Mouse (Mus musculus): Measurements from ENCODE around the gene Fbxl15. TPM values are rescaled to one million over a fixed set of nuclear protein-coding genes. Genes with fewer than 3 reads are reported as not detected.

The Fbxl15 gene
- 1 to 10 TPM; 3.9 to 6.4 (median 4.5) TPM for polyA plus RNA-seq (2017; shearing (Covaris generic))

GRCm38 (mm10) chr19:46328081-46329030 is at the start of gene Fbxl15:
Gene Fbxl15, plus strand, starts transcription at chr19:46328184.
- peak; percentile 76 for ATAC-seq

- no peak for ATAC-seq
Measured at GRCm38 (mm10) chr19:46282081-46282849, 45.7 kb upstream of the Fbxl15 start.

DNA sequence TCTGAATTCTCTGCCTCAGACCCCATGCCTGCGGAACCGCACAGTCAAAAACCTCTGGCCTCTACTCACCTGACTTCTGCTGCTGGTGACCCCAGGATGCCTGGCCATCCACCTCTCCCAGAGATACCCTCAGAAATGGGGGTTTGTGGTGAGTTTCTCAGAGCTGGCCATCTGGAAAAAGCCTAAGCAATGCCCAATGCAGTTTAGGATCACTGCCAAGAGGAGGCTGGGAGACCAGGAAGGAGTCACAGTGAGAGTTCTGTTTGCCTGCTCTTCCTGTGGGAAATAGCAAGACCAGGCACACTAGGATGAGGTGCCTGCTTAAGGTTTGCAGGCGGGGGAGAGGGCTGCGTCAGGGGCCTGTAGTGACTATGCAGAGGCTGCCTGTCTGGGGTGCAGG is 43.3 kb upstream of the Fbxl15 start:
- no peak for ATAC-seq

- no peak for ATAC-seq
Measured at GRCm38 (mm10) chr19:46285631-46286030, 42.4 kb upstream of the Fbxl15 start.

DNA sequence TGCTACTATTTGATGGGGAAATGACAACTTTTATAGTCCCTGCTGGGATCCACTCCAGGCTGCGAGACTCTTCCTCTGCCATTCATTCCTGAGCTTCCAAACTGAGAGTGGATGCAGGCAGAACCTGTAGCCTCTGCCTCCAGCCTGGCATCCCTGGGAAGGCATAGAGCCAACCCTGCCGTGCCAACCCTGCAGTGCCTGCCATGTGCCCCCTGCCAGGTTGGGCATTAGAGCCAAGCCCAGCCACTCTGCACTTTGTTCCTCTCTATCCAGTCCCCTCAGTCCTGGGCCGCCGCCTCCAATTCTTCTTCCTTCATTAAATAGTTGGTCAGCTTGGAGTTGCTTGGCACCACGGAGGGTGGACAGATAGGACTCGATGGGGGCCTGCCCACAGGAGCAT is 41.9 kb upstream of the Fbxl15 start:
- no peak for ATAC-seq

- ATAC-seq = no peak
Measured at GRCm38 (mm10) chr19:46286926-46287325, 41.1 kb upstream of the Fbxl15 start.

DNA sequence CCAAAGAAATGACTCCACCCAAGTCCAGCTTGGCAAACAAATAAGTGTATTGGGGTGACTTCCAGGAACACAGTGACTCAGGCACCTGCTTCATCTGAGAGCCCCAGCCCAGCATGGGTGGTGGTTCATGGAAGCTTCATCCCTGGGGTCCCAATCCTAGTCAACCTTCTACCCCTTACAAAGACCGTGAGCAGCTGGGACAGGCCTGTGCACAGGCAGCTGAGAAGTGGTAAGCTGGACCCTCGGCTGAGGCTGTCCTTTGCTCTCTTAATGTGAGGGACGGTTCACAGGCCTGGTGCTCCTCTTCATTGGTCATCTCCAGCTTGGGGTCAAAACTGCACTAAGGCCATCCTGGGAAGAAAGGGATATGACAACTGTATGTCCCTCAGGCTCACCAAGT is 40.4 kb upstream of the Fbxl15 start:
- no peak for ATAC-seq

DNA sequence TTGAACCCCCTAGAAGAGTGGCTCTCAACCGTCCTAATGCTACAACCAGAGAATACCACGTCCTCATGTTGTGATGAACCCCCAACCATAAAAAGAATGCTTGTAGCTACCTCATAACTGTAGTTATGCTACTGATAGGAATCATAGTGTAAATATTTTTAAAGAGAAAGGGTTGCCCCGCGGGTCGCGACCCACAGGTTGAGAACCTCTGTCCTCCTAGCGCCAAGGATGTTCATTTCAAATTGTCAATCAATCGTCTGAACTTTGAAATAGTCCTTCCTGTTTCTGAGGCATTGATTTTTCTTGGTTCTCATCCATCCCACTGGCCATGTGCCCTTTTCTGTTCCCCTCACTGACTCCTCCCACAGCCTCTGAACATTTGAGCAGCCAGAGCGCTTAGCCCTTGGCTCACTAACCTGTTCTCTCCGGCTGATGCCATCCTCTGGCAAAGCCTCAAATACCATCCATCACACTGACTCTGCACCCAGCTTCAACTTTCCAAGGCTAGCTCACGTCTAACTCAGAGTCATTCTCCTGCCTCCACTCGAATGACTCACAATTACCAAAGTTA is 37.4 kb upstream of the Fbxl15 start:
- ATAC-seq = no peak

DNA sequence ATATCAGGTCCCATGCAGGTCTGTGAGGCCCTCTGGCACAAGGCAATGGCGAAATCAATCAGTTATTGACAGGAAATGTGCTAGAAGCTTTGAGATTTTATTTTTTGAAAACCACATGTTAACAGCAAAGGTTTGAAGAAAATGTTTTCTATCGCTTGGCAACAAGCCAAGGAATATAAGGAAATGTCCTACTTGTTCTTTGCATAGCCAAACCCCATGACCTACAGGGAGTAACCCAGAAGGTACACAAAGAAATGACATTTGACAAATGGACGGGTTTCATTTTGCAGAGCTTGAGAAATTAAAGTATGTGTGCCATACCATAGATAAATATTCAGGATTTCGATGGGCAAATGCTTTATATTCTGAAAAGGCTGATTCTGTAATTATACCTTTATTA is 31.0 kb upstream of the Fbxl15 start:
- no peak for ATAC-seq

DNA sequence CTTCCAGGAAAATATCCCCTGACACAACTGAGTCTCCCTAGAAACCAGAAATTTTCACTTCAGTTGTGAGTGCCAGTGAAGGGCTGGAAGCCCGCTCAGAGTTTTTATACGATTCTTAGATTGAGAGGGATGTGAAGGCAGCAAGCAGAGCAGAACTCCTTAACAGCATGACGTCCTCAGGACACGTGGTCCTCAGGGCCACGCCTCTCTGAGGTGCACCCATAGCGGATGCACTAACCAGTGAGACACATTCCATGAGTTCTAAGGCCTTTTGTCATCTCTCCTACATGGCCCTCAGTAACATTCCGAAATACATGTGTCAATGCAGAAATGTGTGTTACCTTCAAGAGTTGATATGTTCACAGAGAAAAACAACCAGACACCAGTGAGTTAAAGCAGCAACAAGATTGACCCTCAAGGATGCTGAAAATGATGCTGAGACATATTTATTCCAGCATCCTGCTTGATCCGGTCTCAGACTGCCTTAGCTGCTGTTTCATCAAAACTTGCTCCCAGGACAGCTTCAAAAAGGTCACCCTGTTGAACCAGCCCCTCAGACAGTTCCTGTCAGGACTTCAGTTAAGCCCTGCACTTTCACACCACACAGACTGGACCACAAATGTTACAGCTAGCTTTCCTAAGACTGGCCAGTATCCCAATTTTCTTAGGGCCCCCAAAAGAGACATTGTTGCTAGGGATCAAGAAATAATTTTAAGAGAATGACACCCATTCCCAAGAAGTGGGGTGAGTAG is 27.5 kb upstream of the Fbxl15 start:
- ATAC-seq = no peak

DNA sequence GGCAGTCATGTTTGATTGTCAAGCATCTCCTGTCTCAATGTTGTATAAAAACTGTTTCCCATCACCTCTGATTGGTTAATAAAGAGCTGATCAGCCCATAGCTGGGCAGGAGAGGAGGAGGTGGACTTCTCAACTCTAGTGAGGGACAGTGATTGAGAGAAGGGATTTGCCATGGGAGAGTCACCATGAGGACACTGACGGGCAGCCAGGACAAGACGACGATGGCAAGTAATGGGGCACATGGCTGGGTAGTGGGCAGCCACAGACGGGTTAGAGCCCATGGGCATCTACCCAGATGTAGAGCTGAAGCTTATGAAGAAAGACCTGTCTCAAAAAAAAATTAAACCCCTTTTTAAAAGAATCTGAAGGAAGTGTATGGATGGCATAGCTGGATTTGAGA is 25.4 kb upstream of the Fbxl15 start:
- no peak for ATAC-seq

DNA sequence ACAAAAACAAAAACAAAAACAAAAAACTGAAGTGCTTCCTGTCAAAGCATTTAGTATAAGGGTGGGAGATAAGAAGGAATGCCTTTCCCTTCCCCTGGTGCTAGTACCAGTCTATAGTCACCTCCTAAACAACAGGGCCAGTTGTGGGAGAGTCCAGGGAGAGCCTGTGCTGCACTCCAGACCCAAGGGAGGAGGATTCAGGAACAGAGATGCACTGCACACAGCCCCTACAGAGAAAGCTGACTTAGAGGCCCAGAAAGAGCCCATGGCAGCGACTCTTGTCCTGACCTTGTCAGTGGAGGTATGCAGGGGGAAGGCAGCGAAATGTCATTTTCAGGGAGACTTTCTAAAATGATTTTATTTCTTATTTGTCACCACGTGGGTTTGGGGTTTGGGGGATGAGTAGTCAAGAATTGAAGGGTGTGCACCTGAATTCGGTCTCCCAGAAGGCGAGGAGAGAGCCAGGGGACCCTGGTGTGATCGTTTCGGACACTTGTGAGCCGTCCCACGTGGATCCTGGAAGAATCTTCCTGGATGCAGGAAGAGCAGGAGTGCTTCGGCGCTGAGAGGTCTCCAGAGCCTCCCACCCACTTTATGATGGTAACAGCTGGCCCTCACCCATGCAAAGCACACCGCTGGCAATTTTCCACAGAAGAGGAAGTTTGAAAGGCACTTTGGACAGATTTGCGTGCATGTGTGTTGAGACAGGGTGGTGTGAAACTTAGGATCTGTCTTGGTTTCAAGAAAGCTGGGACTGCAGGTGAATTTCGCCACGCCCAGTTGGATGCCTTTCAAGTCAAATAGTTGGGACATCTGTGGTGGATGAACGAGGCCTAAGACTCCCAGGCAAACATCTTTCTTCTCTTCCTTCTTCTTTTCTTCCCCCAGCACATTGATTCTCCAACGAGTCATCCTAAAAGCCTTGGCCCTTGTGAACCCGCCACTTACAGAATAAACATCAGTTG is 24.5 kb upstream of the Fbxl15 start:
- ATAC-seq = no peak

- ATAC-seq = peak; percentile 81
Measured at GRCm38 (mm10) chr19:46304216-46304841, 23.7 kb upstream of the Fbxl15 start, which contains the start of gene Nfkb2. Gene Nfkb2, plus strand, starts transcription at chr19:46304320.

- ATAC-seq = peak; percentile 36
Measured at GRCm38 (mm10) chr19:46304908-46305333, 23.1 kb upstream of the Fbxl15 start.

GRCm38 (mm10) chr19:46305432-46306267 is 22.3 kb upstream of the Fbxl15 start:
- peak; percentile 63 for ATAC-seq

DNA sequence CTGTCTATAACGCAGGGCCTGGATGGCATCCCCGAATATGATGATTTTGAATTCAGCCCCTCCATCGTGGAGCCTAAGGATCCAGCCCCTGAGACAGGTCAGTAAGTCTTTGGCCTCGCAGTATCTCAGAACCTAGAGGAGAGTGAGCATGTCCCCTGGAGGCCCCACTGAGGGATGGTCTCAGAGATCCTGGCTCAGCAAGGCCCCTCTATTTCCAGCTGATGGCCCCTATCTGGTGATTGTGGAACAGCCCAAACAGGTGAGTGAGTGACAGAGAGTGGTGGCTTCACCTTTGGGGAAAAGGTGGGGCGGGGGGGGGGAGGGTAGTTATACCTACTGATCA is 21.7 kb upstream of the Fbxl15 start:
- no peak for ATAC-seq

GRCm38 (mm10) chr19:46306751-46307289 is 21.2 kb upstream of the Fbxl15 start:
- no peak for ATAC-seq

DNA sequence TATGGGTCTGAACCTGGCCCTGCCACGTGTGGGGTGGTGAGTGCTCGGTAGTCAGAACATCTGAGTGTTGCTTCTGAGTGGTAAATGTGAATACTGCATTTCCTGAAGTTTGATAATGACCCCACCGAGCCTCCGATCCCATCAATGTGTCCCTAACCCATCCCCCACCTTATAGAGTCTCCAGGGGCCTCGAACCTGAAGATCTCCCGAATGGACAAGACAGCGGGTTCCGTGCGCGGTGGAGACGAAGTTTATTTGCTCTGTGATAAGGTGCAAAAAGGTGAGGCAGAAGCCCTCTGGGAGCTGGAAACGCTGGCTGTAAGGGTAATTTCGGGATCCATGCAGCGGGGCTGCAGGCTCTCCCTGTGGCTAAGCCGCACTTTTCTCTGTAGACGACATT is 20.2 kb upstream of the Fbxl15 start:
- no peak for ATAC-seq

- ATAC-seq = no peak
Measured at GRCm38 (mm10) chr19:46308303-46308702, 19.7 kb upstream of the Fbxl15 start.
